Mouse (Mus musculus) ES-Bruce4 (cell line): ENCODE results near the gene Robo2. TPM values are rescaled to one million over a fixed set of nuclear protein-coding genes. Genes with fewer than 3 reads are reported as not detected.

Experiments
- H3K27ac ChIP-seq: 2 replicates; pipeline ENCODE4 v1.5.1; 2012; ENCODE audit warnings: low read length, inconsistent platforms; ENCODE audit not compliant: insufficient read depth
- H3K27me3 ChIP-seq: 2 replicates; pipeline ENCODE4 v1.6.1; 2012; ENCODE audit warnings: mild to moderate bottlenecking, low read length, inconsistent platforms; ENCODE audit not compliant: control insufficient read depth, poor library complexity, insufficient read depth, severe bottlenecking
- H3K36me3 ChIP-seq: 2 replicates; pipeline ENCODE4 v1.6.1; 2012; ENCODE audit warnings: inconsistent platforms, mild to moderate bottlenecking, low read length, moderate library complexity; ENCODE audit not compliant: control insufficient read depth, poor library complexity, insufficient read depth, severe bottlenecking
- H3K4me1 ChIP-seq: one replicate; pipeline ENCODE4 v1.8.1; 2011; ENCODE audit warnings: low read length; ENCODE audit not compliant: control insufficient read depth, insufficient read depth
- H3K4me3 ChIP-seq: 2 replicates; pipeline ENCODE4 v1.5.1; 2011; ENCODE audit warnings: low read depth, mild to moderate bottlenecking, low read length
- H3K9ac ChIP-seq: 2 replicates; pipeline ENCODE4 v1.6.1; 2012; ENCODE audit warnings: low read depth, mild to moderate bottlenecking, inconsistent platforms; ENCODE audit not compliant: poor library complexity, severe bottlenecking
- H3K9me3 ChIP-seq: replicated peaks from 2 replicates; pipeline ENCODE4 v1.6.1; 2012; ENCODE audit warnings: mild to moderate bottlenecking, low read length, inconsistent platforms; ENCODE audit not compliant: control insufficient read depth, poor library complexity, insufficient read depth, severe bottlenecking
- CTCF ChIP-seq: IDR thresholded peaks from one replicate; pipeline ENCODE4 v1.8.1; 2011; ENCODE audit warnings: low read depth, low read length
- EP300 ChIP-seq: IDR thresholded peaks from 2 replicates; pipeline ENCODE4 v1.6.1; 2011; ENCODE audit warnings: low read depth, low read length; ENCODE audit not compliant: insufficient read depth
- POLR2A ChIP-seq: IDR thresholded peaks from one replicate; pipeline ENCODE4 v1.8.1; 2011; ENCODE audit warnings: low read length; ENCODE audit not compliant: insufficient read depth
- polyA plus RNA-seq: library from polyadenylated mRNA; stranded (reverse); fragments of >200 nt; gene quantifications from 2 replicates; pipeline ENCODE4 v1.2.4, GENCODE M21; 2011; ENCODE audit warnings: low read depth; ENCODE audit not compliant: missing spikeins, insufficient read depth, insufficient read length

Robo2 gene
- 0.70 and 0.91 TPM in 2 replicates for polyA plus RNA-seq

DNA sequence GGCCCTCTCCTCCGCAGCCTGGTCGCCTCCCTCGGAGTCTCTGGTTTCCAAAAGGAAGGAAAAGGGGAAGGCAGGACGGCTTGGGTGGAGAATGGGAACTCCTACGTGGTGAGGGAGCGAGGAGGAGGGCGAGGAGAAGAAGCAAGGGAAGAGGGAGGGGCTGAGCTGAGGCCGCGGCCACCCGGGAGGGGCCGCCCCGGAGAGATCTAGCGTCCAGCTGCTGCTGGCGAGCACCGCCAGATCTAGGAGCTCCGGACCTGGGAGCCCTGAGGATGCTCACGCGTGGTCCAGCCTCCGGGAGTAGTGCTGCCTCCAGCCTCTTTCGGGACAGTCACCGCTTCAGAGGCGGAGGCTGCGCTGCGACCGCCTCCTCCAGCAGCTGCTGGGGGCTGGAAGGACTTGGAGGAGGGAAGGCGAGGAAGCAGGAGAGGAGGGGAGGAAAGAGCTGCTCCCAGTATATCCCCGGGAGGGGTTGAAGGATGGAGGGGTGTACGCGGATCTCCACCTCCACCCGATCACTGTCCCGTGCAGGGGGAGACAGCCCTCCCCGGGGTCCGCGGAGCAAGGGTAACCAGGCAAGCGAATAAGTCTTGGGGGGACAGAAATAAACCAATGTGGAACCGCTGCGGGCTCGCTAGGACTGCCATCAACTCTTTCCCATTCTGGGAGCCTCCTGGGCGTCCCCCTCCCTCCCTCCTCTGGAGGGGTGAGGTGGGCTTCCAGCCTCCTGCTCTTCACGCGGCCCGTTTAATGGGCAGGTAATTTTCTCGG, at the start of gene Robo2:
Gene Robo2 (minus strand): TSS at position 345 of the 771 bp plus-strand sequence.
- Histone ChIP-seq H3K27ac (no peak within 1 kb of the TSS), H3K4me1 (no peaks in the 10 kb centered on the region), H3K36me3 (no peaks in the 10 kb centered on the region), H3K4me3 (peak within 1 kb of the TSS; percentile 63), H3K27me3 (0 out of 2 replicates have a peak, but pooled peaks cover 2% of the 10 kb centered on the region), H3K9ac (no peak within 1 kb of the TSS), H3K9me3 (no peaks in the 10 kb centered on the region)
- TF ChIP-seq EP300 (no peak), CTCF (no peak), POLR2A (no peak)

GRCm38 (mm10) chr16:74458138-74458537, 46.5 kb upstream of the Robo2 start:
- Histone ChIP-seq H3K27ac (no peak overlapping the region), H3K9ac (no peak overlapping the region), H3K27me3 (no peaks in the 10 kb centered on the region), H3K4me3 (no peak overlapping the region), H3K4me1 (no peaks in the 10 kb centered on the region), H3K36me3 (no peaks in the 10 kb centered on the region), H3K9me3 (no peaks in the 10 kb centered on the region)
- TF ChIP-seq POLR2A (no peak), EP300 (no peak), CTCF (no peak)

DNA sequence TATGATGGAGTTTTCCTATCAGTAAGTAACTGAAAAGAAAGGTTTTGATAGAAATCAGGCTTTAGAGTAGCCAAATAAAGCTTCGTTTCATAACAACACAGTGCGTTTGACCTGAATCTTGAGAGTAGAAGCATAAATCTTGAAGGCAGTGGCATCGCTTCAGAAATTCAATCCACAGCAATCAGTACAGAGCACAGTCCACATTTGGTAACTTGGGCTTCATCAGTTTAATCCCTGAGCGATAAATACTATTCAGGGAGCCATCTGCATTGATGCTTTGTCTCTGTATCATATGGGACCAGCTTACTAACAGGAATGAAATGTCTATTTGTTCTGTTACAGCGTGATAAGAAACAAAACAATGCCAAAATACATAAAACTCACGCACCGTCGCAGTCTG, 46.1 kb upstream of the Robo2 start:
- no peak for TF ChIP-seq CTCF
- TF ChIP-seq POLR2A, result no peak
- TF ChIP-seq EP300, result no peak
- Histone ChIP-seq H3K27me3 (no peaks in the 10 kb centered on the region), H3K36me3 (no peaks in the 10 kb centered on the region), H3K4me1 (no peaks in the 10 kb centered on the region), H3K9ac (no peak overlapping the region), H3K27ac (no peak overlapping the region), H3K9me3 (no peaks in the 10 kb centered on the region), H3K4me3 (no peak overlapping the region)

- Histone ChIP-seq H3K36me3 (no peaks in the 10 kb centered on the region), H3K9ac (no peak overlapping the region), H3K4me3 (no peak overlapping the region), H3K27ac (no peak overlapping the region), H3K27me3 (no peaks in the 10 kb centered on the region), H3K4me1 (no peaks in the 10 kb centered on the region), H3K9me3 (no peaks in the 10 kb centered on the region)
- TF ChIP-seq EP300 (no peak), POLR2A (no peak), CTCF (no peak)
Observed at GRCm38 (mm10) chr16:74456808-74457470, 45.3 kb upstream of the Robo2 start.

GRCm38 (mm10) chr16:74455179-74455578, 43.6 kb upstream of the Robo2 start:
- no peaks in the 10 kb centered on the region for H3K36me3 ChIP-seq
- H3K4me3 ChIP-seq, result no peak overlapping the region
- H3K9me3 ChIP-seq, result no peaks in the 10 kb centered on the region
- H3K27me3 ChIP-seq, result no peaks in the 10 kb centered on the region
- H3K9ac ChIP-seq, result no peak overlapping the region
- H3K27ac ChIP-seq, result no peak overlapping the region
- TF ChIP-seq EP300 (no peak), CTCF (no peak), POLR2A (no peak)
- H3K4me1 ChIP-seq, result no peaks in the 10 kb centered on the region

DNA sequence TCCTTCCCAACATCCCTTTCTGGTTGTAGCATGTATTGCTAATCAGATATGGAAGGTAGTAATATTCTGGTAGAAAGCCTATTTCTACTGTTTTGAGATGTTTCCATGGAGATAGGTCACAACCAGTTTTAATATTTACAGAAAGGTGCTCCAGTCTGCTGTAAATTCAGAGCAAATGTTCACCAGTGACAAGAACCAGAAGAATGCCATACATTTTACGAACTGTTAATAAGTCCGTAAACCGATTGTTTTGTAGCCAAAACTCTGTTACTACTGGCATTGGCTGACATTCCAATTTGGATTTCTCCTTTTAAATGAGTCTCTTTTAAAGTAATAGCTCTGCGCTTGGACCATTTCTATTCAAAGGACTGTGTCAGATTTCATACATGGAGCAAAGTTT, 36.4 kb upstream of the Robo2 start:
- Histone ChIP-seq H3K27ac (no peak overlapping the region), H3K4me3 (no peak overlapping the region), H3K9ac (no peak overlapping the region), H3K9me3 (no peaks in the 10 kb centered on the region), H3K27me3 (no peaks in the 10 kb centered on the region), H3K36me3 (no peaks in the 10 kb centered on the region), H3K4me1 (no peaks in the 10 kb centered on the region)
- TF ChIP-seq CTCF, result no peak
- TF ChIP-seq EP300, result no peak
- no peak for TF ChIP-seq POLR2A
